Mouse (Mus musculus) stomach, embryonic 16.5 days (tissue): ENCODE data around the gene Xpo5. TPM values are rescaled to one million over a fixed set of nuclear protein-coding genes. Genes with fewer than 3 reads are reported as not detected.

Experiments used
- ATAC-seq: fragments of 200-750 bp; cut with Nextera tagmentation; 2 replicates; pipeline ENCODE4 v1.8.0; 2017; ENCODE audit warnings: moderate number of reproducible peaks, moderate TSS enrichment; ENCODE audit not compliant: insufficient read depth, low FRiP score
- H3K27ac ChIP-seq: fragments of 300-500 bp; sonication (generic); 2 replicates; pipeline ENCODE4 v1.5.1; 2014; ENCODE audit warnings: low read length
- H3K27me3 ChIP-seq: fragments of 300-500 bp; sonication (generic); 2 replicates; pipeline ENCODE4 v1.6.1; 2014; ENCODE audit warnings: low read length, control low read depth, mixed read lengths; ENCODE audit not compliant: control insufficient read depth, insufficient read depth
- H3K36me3 ChIP-seq: fragments of 300-500 bp; sonication (generic); 2 replicates; pipeline ENCODE4 v1.6.1; 2014; ENCODE audit warnings: low read length; ENCODE audit not compliant: control insufficient read depth, insufficient read depth
- H3K4me1 ChIP-seq: fragments of 300-500 bp; sonication (generic); 2 replicates; pipeline ENCODE4 v1.6.1; 2014; ENCODE audit warnings: low read length, control low read depth, mixed read lengths; ENCODE audit not compliant: control insufficient read depth, insufficient read depth
- H3K4me2 ChIP-seq: fragments of 300-500 bp; sonication (generic); 2 replicates; pipeline ENCODE4 v1.6.1; 2014; ENCODE audit warnings: low read depth, low read length, mixed read lengths
- H3K4me3 ChIP-seq: fragments of 300-500 bp; sonication (generic); replicated peaks from 2 replicates; pipeline ENCODE4 v1.5.1; 2014; ENCODE audit warnings: mild to moderate bottlenecking, low read length
- H3K9ac ChIP-seq: fragments of 300-500 bp; sonication (generic); 2 replicates; pipeline ENCODE4 v1.6.1; 2014; ENCODE audit warnings: low read length
- H3K9me3 ChIP-seq: fragments of 300-500 bp; sonication (generic); replicated peaks from 2 replicates; pipeline ENCODE4 v1.6.1; 2016; ENCODE audit warnings: low read length, control low read depth; ENCODE audit not compliant: control insufficient read depth
- WGBS: fragments of 180-500 bp; shearing (Covaris S2); extraction: QIAGEN DNeasy Blood & Tissue Kit; methylation state at CpG from one replicate; pipeline ENCODE4 v1.1.7; 2014; 5-methylcytosine and 5-hydroxymethylcytosine counted together
- polyA plus RNA-seq: library from polyadenylated mRNA; unstranded; fragments of >200 nt; fragmentation: Nextera tagmentation; extraction: Ambion mirVana; gene quantifications from 2 replicates; pipeline ENCODE4 v1.2.1, GENCODE M21; 2015

Gene Xpo5
- polyA plus RNA-seq, 1 experiment from 2014 or later: 32.7 TPM

DNA sequence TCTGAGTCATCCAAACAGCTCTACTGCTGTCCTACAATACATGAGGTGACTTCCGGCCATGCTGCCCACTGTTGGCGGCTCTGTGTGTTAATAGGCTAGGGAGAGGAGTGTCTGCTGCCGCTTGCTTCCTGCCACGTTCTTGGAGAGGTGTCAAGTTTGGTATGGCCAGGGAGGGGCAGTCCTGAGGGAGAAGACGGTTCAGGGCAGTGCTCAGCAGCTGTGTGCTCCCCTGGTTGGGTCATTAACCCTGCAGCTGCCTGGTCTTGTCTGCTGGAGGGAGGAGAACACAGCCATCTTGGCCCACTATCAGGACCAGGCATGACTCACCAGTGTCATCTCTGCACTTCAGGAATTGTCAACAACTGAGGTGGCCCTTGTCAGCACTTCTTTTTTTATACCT lies 34.3 kb upstream of the Xpo5 start:
- ATAC-seq: no peak

DNA sequence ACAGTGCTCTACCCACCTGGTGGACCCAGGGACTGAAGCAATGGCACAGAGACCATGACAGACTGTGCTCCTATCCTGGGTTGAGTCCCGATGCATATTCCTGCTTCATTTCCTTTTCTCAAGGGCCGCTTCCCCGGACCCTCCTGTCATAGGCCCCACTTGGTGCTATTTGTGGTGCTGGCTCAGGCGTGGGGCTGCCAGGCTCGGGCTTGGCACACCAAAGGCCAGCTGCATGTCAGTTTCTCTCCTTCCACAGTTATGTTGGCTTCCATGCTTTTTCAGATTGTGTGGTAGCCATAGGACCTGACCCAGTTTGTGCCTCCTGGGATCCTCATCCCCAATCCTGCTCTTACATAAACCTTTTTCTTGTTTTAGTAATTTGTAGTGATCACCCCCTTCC lies 33.8 kb upstream of the Xpo5 start:
- WGBS: 89% methylated on average over 5 of the region's 5 CpGs
- H3K27ac ChIP-seq: no peak overlapping the region
- no peak overlapping the region for H3K4me3 ChIP-seq
- H3K4me2 ChIP-seq: no peak overlapping the region
- no peaks in the 10 kb centered on the region for H3K9me3 ChIP-seq
- no peak for ATAC-seq
- H3K36me3 ChIP-seq: peaks cover 32% of the 10 kb centered on the region
- H3K9ac ChIP-seq: no peak overlapping the region
- no peaks in the 10 kb centered on the region for H3K27me3 ChIP-seq
- H3K4me1 ChIP-seq: no peaks in the 10 kb centered on the region

More for the DNA sequence above, 34.3 kb upstream of the Xpo5 start:
- Histone ChIP-seq H3K4me2 (no peak overlapping the region), H3K9me3 (no peaks in the 10 kb centered on the region), H3K27me3 (no peaks in the 10 kb centered on the region), H3K36me3 (peaks cover 32% of the 10 kb centered on the region), H3K4me3 (no peak overlapping the region), H3K4me1 (no peaks in the 10 kb centered on the region), H3K27ac (no peak overlapping the region), H3K9ac (no peak overlapping the region)
- WGBS: 45% methylated on average over 5 of the region's 5 CpGs

DNA sequence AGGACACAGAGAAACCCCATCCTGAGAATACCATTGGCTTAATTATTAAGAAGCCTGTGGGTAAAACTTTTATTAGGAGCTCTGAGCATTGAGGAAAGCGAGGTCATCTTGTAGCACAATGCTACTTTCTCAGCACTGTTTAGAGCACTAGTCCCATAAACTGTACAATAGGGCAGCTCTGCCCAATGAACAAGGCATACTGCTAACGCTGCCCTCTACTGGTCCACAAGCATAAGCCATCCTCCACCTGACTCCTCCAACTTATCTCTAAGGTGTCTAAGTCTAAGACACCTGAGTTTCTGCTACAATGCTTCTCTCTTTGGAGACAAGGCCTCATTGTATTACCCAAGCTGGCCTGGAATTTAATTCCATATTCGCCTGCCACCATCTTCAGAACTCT lies 32.0 kb upstream of the Xpo5 start:
- Histone ChIP-seq H3K4me3 (no peak overlapping the region), H3K36me3 (peaks cover 31% of the 10 kb centered on the region), H3K9me3 (no peaks in the 10 kb centered on the region), H3K27me3 (no peaks in the 10 kb centered on the region), H3K4me2 (no peak overlapping the region), H3K27ac (no peak overlapping the region), H3K9ac (no peak overlapping the region), H3K4me1 (no peaks in the 10 kb centered on the region)
- ATAC-seq: no peak
- WGBS: 72% methylated on average over 3 of the region's 3 CpGs

DNA sequence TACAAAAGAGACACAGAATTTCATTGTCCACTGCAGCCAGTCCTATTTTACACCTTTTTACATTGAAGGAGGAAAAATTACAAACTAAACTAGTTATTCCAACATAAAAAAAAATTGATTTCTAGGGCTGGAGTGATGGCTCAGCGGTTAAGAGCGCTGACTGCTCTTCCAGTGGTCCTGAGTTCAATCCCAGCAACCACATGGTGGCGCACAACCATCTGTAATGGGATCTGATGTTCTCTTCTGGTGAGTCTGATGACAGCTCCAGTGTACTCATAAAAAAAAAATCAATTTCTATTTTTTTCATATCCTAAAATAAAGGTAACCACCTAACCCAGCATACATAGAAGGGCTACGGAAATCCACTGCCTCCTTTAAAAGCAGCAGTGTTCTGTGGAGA lies 20.3 kb upstream of the Xpo5 start:
- Histone ChIP-seq H3K4me3 (no peak overlapping the region), H3K27ac (no peak overlapping the region), H3K27me3 (no peaks in the 10 kb centered on the region), H3K36me3 (peaks cover 17% of the 10 kb centered on the region; the same call in 1 of the 2 replicates), H3K9me3 (no peaks in the 10 kb centered on the region), H3K9ac (no peak overlapping the region), H3K4me1 (no peaks in the 10 kb centered on the region), H3K4me2 (no peak overlapping the region)
- ATAC-seq: no peak
- 86% methylated on average over 4 of the region's 4 CpGs for WGBS

DNA sequence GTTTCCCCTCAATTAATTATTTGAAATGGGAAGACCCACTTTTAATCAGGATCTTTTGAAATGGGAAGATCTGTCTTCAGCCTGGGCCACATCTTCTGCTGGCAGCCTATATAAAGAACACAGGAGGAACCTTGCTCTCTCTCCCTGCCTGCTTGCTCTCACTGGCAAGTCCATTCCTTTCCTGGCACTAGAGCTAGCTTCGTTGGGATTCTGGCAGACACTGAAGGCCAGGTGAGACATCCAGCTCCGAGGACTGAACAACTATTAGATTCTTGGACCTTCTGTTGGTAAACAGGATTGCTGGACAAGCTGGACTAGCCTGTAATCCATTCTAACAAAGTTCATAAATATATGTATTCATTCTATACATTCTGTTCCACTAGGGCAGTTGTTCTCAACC lies 13.8 kb upstream of the Xpo5 start:
- H3K27me3 ChIP-seq: no peaks in the 10 kb centered on the region

DNA sequence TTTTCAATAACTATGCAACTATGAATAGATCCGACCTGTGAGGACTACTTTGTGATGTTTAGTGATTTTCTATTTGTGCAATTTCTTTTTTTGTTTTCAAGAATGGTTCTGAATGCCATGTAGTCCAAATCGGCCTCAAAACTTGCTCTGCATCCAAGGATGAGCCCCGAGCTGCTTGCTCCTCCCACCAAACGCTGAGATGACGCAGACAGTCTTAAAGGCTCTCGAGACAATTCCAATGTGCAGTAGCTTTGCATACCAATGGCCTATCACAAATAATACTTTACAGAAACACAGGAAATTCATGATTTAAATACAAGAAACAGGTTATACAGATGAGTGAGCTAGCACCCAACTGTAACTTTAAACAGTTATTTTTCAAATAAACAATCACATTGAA lies 1.4 kb upstream of the Xpo5 start:
- H3K4me1 ChIP-seq: peaks cover 17% of the 10 kb centered on the region
- 44% methylated on average over 6 of the region's 6 CpGs for WGBS
- H3K27ac ChIP-seq: no peak overlapping the region
- H3K27me3 ChIP-seq: no peaks in the 10 kb centered on the region
- H3K9ac ChIP-seq: peak overlapping the region; percentile 57; the same call in 1 of the 2 replicates
- H3K4me2 ChIP-seq: peak overlapping the region; percentile 91
- H3K36me3 ChIP-seq: peaks cover 1% of the 10 kb centered on the region; the same call in 1 of the 2 replicates
- ATAC-seq: no peak
- H3K4me3 ChIP-seq: peak overlapping the region; percentile 89
- no peaks in the 10 kb centered on the region for H3K9me3 ChIP-seq

More for the DNA sequence above, 13.8 kb upstream of the Xpo5 start:
- WGBS: 96% methylated on average over 2 of the region's 2 CpGs
- Histone ChIP-seq H3K36me3 (peaks cover 18% of the 10 kb centered on the region; the same call in 1 of the 2 replicates), H3K9ac (no peak overlapping the region), H3K9me3 (no peaks in the 10 kb centered on the region), H3K4me2 (no peak overlapping the region), H3K4me1 (no peaks in the 10 kb centered on the region), H3K4me3 (no peak overlapping the region), H3K27ac (no peak overlapping the region)
- no peak for ATAC-seq

DNA sequence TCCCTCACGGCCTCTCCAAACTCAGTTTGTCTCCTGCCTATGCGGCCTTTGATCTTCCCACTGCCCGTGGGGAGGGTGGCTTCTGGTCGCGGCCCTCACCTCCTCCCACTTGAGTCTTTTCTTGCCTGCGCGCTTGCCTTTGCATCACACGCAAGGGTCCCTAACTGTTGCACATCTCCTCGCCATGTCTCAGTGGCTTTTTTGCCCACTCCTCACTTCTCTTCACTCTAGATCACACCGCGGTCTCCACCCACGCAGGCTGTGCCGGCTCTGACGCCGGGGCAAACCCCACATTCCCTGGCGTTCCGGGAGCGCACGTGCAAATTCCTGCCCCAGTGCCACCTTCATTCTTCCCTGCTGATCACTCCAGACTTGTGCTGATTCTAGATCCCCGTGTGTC lies 496 bp downstream of the Xpo5 start:
- H3K36me3 ChIP-seq: peaks cover 6% of the 10 kb centered on the region
- peaks cover 17% of the 10 kb centered on the region for H3K4me1 ChIP-seq
- H3K4me2 ChIP-seq: peak overlapping the region; percentile 79
- peak overlapping the region; percentile 72 for H3K27ac ChIP-seq
- peak overlapping the region; percentile 89 for H3K4me3 ChIP-seq
- H3K9me3 ChIP-seq: no peaks in the 10 kb centered on the region
- H3K27me3 ChIP-seq: no peaks in the 10 kb centered on the region
- peak overlapping the region; percentile 91 for H3K9ac ChIP-seq
- whole genome bisulfite sequencing: under 1% methylated on average over 20 of the region's 20 CpGs
- ATAC-seq: no peak; the same call in 1 of the 2 replicates

DNA sequence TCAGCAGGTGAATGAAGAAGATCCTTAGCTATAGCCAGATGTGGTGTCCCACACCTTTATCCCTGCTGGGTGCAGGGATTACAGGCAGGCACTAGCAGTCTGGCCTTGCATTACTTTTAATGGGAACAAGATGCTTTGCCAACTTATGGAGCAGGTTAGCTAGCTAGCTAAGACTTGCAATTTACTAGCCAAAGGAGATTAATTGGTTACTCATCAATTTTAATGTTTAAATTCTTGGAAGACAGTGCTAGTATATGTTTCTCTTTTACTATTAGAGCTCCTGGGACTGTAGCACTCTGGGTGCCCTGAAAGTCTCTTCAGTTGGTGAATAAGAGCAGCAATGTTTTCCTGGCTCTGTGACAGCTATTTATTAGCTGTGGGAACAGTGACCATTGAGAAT lies 4.1 kb downstream of the Xpo5 start:
- H3K4me3 ChIP-seq: no peak overlapping the region
- H3K9me3 ChIP-seq: no peaks in the 10 kb centered on the region
- H3K27me3 ChIP-seq: no peaks in the 10 kb centered on the region
- H3K4me1 ChIP-seq: peaks cover 11% of the 10 kb centered on the region
- no peak overlapping the region for H3K4me2 ChIP-seq
- ATAC-seq: no peak
- peaks cover 13% of the 10 kb centered on the region for H3K36me3 ChIP-seq
- H3K9ac ChIP-seq: no peak overlapping the region
- no peak overlapping the region for H3K27ac ChIP-seq

DNA sequence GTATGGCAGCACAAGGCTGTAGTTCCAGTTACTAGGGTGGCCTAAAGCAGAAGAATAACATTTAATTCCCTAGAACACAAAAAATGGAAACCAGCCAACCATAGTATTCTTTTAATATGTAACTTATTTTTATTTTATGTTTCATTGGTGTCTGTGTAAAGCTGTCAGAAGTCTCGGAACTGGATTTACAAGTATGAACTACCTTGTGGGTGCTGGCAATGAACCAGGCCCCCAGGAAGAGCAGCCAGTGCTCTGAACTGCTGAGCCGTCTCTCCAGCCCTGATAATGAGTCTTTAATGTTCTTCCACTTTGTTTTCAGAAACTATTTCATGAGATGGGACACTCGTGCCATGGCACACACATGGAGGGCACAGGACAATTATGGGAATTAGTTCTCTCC lies 8.0 kb downstream of the Xpo5 start:
- peaks cover 17% of the 10 kb centered on the region for H3K36me3 ChIP-seq
- no peaks in the 10 kb centered on the region for H3K4me1 ChIP-seq
- H3K27me3 ChIP-seq: no peaks in the 10 kb centered on the region
- no peak overlapping the region for H3K4me3 ChIP-seq
- H3K27ac ChIP-seq: no peak overlapping the region
- WGBS: 88% methylated on average over 3 of the region's 3 CpGs
- ATAC-seq: no peak
- H3K9ac ChIP-seq: no peak overlapping the region
- no peaks in the 10 kb centered on the region for H3K9me3 ChIP-seq
- H3K4me2 ChIP-seq: no peak overlapping the region

DNA sequence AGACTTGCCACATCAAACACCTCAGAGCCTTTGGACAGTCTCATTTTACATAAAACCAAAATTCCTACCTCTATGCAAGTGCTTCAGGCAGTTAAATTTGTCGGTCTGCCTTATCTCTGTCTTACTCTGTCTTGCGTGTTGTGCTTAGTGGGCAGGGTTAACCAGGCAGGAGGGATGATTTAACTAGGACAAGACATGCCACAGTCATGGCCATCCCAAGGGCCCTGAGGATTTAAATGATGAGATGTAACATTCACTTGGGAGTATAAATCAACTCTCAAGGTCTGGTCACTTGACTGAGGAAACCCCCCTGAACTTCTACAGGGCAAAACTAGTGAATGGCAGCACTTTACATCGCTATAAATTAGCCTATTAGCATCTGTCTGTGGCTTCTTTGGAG lies 19.0 kb downstream of the Xpo5 start:
- no peak for ATAC-seq
- peaks cover 19% of the 10 kb centered on the region; the same call in 1 of the 2 replicates for H3K36me3 ChIP-seq
- WGBS: 91% methylated on average over 3 of the region's 3 CpGs
- no peak overlapping the region for H3K4me2 ChIP-seq
- H3K4me1 ChIP-seq: no peaks in the 10 kb centered on the region
- H3K27me3 ChIP-seq: no peaks in the 10 kb centered on the region
- no peak overlapping the region for H3K9ac ChIP-seq
- H3K4me3 ChIP-seq: no peak overlapping the region
- H3K9me3 ChIP-seq: no peaks in the 10 kb centered on the region
- no peak overlapping the region for H3K27ac ChIP-seq
